Mouse (Mus musculus): ENCODE measurements around the gene Alpl.

DNA sequence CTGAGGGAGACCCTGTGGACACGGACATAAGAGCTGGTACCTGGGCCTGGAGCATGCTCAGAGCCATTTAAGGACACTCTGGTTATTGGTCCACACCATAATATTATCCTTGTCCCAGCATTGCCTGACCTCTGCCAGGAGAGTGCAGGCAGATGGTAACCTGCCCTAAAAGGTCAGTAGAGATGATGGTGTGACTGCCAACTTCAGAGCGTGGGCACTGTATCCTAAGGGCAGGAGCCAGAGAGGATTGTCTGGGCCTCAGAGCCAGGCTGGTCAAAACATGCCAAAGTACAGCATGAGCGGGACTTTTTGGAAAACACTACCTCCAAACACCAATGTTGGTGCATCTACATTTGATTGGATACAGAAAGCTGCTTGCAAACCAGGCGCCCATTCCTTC is 13.8 kb upstream of the Alpl start:
- no peak for TF ChIP-seq CTCF (IDR thresholded peaks at IDR 0.05; ENCODE audit: low read depth)
- TF ChIP-seq EP300 (IDR thresholded peaks at IDR 0.05; ENCODE audit: low read depth), result no peak

Measured in liver, embryonic 14.5 days (tissue).